Mouse (Mus musculus): ENCODE measurements around the gene Tmprss6.

Tmprss6 gene

DNA sequence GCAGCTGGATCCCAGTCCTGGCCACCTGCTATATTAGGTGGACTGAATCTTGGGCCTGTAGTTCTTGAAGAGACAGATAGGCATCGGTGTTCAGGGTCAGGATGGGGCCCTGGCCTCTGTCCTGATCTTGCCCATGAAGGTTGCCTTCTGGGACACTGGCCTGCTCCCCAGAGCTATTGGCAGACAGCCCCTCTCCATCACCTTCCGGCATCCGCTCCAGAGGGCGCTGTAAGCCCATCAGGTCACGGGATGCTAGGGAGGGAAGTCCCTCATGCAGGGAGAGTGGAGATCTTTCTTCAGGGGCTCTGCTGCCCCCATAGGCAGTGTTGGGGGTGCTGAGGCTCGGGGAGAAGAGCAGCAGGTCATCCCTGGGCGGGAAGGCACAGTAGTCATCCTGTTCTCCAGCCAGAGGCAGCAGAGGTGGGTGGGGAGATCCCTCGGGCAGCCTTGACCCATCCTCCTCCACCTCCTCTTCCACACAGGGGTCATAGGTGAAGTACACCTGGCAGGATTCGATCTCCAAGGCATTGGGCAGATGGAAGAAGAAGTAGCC lies 13.1 kb upstream of the Tmprss6 start:
- DNase-seq: peak; percentile 21

DNA sequence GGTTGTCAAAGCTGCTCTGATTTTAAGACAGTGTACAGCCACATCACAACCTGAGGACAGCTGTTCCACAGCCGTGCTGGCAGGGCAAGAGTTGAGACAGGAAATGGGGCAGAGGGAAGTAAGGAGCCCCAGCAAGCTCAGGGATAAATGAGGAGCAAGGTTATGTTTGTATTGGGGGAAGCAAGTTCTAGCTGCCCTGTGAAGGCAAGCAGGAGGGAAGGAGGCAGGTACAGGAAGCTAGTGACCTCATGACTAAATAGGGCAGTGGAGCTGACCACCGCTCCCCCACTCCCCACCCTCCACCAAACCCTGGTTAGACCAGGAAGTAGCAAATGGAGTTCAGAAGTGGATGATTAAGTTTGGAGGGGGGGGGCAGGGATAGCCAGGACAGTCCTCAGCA lies 12.6 kb upstream of the Tmprss6 start:
- no peak for DNase-seq

DNA sequence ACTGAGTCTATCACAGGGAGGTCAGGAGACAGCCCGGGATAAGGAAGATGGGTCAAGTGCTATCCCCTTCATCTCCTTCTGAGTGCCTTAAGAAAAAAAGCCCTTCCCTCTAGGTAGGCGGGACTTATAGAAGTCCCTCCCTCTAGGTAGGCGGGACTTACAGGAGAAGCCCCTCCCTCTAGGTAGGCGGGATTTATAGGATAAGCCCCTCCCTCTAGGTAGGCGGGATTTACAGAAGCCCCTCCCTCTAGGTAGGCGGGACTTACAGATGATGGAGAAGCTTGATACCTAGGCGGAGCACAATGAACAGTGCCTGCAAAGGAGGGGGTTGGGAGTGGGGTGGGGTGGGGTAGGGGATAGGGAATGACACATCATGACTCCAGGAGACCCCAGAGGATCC lies 11.7 kb upstream of the Tmprss6 start:
- no peak for DNase-seq

DNA sequence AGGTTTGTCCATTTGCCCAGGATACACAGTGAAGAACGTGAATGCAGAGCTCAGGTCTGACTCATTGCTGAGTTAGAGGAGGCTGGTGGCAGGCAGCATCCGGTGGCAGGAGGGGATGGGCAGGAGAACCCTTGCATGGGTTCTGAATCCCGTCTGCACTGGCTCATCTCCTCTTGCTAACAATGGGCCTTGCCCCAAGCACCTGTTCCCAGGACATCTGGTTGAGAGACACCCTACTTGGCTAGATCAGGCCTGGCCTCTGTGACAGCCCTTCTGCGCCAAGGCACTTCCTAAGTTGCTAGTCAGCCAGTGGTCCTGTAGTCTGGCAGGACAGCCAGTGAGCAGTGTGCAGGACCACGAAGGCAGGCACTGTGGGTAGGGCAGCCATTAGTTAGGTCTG lies 11.0 kb upstream of the Tmprss6 start:
- DNase-seq: no peak

DNA sequence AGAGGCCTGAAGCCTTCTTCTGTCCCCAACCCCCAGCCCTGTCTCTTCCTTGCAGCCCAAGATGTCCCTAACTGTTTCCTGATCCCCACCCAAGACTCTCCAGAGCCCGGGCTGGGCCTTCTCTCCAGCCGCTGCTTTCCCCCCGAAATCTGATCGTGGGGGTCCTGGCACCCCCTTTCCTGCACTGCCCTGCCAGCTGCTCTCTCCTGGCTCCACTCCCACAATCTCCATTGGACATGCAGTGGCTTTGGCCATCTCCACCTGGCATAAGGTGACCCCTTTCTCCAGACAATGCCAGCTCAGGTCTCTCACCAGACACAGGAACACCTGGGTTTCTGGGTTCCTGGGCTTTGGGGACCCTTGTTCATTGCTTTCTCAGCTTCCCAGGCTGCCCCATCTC lies 9.6 kb upstream of the Tmprss6 start:
- DNase-seq: no peak

DNA sequence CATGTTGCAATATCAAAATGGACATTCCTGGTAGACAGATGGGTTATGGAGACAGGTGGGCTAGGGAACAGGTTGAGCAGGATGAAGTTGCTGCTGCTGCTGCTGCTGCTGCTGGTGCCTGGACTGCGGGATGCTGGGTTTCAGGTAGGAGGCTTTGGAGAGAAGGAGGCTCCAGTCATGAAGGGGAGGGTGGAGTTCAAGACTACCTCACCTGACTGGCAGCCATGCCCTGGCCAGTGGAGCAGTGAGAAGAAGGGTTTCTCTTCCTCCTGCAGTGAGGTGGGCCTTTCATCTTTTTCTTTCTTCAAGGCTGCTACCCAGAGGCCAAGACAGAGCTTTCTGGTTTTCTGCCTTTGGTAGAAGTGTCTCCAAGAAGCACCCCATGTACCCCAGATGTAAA lies 8.4 kb upstream of the Tmprss6 start:
- DNase-seq: no peak

DNA sequence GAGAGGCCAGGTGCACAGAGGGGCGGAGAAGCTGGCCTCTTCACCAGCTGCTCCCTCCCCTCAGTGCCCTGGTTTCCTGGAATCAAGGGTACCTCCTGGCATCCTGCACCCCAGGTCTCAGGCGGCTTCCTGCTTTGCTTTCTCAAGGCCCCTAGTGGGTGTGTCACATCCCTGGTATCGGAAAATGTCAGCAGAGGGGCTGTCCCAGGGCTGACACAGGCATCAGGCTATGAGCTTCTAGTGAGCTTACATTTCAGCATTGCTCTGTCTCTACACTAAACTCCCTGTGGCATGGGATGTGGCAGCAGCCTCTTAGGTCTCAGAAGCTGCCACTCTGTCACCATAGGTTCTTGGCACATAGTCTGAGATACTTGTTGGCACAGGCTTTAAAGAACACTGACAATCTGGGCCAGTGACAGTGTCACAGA lies 7.2 kb upstream of the Tmprss6 start:
- no peak for DNase-seq

DNA sequence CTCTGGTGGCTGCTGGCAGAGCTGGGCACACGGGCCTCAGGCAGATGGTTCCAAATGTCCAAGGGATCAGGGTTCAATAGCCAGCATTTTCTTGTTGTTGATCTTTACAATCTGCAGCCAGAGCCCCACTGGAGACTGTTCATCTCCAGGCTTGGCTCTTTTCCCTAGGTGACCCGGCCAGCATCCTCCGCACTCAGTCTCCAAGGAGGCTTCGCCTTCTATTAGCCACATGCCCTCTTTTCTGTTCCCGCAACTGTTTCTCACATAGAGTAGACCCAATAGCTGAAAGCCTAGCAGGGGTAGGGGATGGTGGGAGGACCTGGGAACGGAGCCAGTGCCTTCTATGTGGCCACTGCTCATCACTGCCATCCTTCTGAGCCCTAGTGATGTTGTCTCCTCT lies 5.0 kb upstream of the Tmprss6 start:
- no peak for DNase-seq

DNA sequence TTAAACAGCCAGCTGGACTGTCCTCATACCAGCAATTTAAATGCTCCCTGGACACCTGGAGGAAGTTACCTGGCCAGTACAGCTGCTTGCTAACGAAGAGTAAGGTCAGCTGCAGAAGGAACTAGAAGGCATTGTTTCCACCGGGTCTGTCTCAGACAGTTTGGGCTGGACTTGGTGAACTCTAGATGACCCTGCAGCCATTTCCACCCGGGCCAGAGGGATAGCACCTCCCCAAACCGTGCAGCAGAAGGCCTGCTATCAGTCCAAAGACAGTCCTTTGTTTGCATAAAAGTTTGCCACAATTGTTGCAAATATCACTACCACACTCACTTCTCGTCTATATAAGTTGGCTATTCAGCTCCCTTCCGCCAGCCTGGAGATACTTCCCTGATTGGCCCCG lies 3.5 kb upstream of the Tmprss6 start:
- no peak for DNase-seq

DNA sequence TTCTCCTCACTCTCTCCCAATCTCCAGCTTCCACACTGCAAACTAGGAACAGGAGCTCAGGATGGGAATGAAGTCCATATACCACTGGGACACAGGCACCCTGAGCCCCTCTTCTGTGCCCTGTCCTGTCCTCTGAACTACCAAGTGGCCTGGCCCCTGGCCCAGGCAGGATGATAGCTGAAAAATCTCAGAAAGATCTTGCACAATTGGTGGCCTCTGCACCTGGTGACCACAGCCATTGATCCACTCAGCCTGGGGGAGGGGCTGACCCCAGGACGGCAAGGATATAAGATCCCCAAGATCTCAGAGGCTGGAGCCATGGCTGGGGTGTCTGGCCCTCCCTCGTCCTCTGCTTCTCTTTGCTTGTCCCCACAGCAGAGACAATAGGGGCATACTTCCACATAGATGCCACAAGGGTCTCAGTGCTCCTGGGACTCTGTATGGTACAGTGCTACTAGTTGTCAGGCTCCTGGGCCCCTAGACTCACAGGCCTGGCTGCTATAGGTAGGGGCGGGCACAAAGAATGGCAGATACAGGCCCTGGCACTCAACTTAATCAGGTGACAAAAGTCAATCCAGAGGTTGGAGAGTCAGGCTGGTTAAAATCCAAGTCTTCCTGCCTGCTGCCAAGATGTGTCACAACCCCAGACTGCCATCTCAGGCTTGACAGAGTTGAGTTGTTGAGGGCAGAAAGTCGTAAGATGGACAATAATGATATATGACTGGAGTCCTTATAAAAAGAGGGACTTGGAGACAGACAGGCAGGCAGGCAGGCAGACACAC lies 2.3 kb upstream of the Tmprss6 start:
- peak; percentile 54 for DNase-seq

DNA sequence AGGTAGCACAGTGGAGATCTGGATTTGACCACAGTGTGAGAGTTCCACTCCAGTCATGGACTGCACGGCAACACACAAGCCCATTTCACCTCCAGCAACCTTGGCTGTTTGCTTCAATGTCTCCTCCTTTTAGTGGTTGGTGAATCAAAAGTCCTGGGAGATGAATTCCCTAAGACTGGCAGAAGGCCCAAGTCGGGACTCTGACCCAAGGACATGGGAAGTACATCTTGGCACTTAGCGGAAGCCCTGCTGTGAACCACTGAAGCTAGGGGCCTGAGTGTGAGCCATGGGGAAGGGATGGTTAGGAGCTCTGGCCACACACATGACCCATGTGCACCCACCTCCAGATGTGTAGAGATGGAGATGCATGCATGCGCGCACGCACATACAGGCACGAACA lies 864 bp downstream of the Tmprss6 start:
- DNase-seq: no peak

DNA sequence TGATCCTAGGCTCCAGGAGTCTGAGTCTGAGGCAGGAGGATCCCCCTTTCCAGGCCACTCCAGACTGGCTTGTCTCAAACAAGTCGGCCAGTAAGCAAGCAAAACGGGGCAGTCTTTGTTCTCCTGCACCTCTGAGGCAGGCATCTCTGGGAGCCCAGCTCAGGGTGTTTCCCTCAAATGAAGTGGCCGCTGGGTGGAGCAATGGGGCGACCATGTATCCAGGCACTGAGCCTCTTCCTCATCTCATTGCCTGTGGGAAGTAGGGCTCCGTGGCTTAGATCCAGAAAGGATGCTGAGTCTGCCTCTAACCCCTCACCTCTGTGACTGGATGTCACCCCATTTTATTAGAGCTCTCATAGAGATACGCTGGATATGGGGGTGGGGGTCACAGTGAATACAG lies 1.6 kb downstream of the Tmprss6 start:
- DNase-seq: no peak

DNA sequence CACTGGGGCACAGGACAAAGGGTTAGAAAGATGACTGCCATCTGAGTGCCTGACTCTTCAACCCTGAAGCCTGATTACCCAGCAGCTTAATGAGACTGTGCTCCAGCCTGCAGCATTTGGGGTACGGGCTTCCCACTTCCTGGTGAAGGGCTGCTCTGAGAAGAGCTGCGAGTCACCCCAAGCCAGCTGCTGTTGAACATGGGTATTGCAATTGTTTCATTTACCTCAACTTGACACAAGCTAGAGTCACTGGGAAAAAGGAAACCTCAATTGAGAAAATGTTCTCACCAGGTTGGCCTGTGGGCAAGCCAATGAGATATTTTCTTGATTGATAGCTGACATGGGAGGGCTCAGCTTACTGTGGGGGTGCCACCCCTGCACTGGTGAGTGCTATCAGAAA lies 5.5 kb downstream of the Tmprss6 start:
- DNase-seq: no peak

DNA sequence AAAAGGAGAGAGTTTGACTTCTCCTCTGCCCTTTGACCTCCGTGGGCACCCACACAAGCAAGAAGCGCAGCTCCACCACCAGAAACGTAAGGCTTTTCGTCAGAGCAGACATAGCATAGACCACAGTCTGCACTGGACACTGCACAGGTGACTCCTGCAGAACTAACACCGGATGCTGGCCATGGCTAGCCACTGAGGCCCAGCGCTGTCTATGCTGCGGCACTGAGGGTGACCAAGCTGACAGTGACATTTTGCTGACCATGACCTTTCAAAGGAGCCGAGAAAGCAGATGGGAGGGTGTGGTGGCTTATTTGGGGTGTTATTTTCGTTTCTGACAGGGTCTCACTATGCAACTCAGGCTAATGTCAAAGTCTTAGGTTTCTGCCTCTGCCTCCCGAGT lies 11.2 kb downstream of the Tmprss6 start:
- no peak for DNase-seq

DNA sequence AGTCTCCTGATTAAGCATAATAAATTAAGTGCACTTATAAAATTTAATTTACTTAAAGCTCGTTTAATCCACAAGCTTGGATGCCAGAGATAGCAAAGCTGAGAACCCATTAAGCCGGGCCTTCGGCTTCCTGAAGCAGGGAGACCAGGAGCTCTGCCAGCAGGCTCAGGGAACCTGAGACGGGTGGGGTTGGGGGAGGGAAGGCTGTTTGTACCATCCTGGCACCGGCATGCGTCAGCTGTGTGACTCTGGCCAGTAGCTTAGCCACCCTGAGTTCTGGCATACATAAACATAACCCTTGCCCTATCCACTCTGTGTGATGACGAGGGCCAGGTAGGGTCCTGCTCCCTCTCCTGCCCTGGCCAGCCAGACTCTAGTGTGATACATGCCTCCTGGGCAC lies 12.4 kb downstream of the Tmprss6 start:
- no peak for DNase-seq

DNA sequence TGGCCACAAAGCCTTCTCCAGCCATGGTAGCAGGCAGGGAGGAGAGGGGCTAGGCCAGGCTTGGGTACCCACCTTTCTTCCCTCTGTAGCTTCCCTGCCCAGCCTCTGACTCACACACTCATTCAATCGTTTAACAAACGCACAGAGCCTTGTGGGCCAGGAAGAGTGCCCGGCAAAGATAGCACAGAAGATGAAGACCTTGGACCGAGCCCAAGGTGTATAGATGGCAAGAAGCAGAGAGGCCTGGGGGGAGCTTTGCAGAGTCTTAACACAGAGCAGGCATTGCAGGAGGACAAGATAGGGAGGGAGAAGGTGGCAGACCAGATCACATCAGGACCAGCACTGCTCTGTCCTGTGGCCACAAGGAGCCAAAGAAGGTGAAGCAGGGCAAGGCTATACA lies 13.3 kb downstream of the Tmprss6 start:
- no peak for DNase-seq

DNA sequence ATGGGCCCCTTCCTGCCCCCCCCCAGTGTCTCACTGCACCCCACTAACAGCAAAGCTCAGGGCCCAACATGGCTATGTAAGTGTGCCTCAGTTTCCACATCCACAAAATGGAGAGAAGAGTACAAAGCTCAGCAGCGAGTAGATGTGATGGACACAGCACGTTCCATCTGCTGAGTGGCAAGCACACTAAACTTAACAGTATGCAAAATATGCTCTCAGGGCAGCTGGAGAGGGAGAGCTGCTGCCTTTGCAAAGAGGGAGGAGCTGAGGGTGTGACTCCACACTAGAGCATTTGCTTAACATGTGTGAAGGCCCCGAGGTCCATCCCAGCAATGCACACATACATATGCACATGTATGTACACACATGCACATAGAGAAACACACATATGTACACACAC lies 15.5 kb downstream of the Tmprss6 start:
- DNase-seq: no peak

DNA sequence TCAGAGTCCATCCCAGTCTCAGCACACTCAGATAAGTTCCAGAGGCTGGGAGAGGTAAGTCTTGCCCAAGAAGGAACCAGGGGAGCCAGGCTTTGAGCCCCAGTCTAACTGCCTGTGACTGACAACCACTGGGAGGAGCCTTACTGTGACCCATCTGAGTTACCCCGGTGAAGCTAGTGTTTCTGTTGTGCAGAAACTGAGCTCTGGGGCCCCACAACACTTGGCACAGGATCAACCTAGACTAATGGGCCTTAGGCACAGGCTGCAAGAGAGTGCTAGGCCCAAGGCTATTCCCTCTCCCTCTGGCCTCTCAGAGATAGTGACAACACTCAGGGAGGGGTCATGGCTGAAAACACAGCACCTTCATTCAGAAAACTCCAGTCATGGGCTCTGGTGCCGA lies 17.2 kb downstream of the Tmprss6 start:
- no peak for DNase-seq

DNA sequence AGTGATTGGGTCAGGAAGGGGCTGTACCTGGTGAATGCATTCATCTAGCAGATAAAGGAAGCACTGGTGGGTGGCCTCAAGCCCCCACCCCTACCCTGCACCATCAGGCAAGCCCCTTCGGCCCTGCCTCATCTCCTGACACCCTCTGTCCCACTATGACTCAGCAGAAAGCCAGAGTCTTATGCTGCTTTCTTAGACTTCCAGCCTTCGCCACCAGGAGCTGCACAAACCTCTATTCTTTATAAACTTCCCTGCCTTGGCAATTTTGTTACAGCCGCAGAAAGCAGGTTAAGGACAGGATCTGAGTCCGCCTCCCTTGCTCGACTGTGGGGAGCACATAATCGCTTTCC lies 18.0 kb downstream of the Tmprss6 start:
- no peak for DNase-seq

DNA sequence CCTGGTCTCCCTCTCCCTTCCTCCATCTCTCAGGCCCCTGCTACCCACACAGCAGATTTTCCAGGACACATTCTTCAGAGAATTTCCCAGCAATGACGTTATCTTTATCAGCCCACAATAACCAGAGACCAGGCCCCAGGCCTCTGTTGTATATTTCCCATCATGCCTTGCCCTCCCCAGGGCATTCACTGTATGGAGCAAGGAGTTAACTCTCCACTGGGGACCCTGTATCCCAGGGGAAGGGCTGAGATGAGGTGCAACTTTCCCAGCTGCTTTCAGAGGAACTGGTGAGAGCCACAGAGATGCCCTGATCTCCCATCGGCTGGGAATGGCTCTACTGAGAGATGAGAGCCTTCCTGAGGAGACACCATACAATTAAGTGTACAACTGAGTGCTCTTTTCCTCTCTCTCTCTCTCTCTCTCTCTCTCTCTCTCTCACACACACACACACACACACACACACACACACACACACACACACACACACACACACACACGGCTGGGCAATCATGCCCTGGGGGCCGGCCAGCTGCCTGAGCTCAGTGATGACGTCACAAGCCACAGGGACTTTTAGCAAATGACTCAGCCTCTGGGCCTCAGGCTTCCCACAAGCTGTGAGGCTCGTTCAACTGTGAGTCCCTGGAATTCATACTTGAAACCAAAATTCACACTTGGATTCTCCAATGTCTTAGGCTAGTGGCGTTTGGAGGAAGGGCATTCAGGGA lies 18.6 kb downstream of the Tmprss6 start:
- DNase-seq: peak; percentile 72

DNA sequence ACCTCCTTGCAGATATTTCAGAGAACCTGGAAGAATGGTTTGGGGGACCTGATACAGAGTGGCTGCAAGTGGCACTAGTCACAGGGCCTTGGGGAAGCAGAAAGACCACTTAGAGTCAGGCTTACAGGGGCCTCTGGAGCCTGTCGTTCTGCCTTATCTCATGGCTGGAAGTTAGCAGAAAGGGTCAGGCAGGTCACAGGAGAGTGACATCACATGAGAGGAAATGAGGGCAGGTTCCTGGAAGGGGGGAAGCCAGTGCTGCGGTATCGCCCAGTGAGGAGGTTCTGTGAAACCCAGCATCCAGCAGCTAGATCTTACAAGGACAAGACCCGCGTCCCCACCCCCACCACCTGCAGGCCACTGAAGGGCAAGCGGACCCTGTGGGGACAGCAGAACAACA lies 19.3 kb downstream of the Tmprss6 start:
- no peak for DNase-seq

DNA sequence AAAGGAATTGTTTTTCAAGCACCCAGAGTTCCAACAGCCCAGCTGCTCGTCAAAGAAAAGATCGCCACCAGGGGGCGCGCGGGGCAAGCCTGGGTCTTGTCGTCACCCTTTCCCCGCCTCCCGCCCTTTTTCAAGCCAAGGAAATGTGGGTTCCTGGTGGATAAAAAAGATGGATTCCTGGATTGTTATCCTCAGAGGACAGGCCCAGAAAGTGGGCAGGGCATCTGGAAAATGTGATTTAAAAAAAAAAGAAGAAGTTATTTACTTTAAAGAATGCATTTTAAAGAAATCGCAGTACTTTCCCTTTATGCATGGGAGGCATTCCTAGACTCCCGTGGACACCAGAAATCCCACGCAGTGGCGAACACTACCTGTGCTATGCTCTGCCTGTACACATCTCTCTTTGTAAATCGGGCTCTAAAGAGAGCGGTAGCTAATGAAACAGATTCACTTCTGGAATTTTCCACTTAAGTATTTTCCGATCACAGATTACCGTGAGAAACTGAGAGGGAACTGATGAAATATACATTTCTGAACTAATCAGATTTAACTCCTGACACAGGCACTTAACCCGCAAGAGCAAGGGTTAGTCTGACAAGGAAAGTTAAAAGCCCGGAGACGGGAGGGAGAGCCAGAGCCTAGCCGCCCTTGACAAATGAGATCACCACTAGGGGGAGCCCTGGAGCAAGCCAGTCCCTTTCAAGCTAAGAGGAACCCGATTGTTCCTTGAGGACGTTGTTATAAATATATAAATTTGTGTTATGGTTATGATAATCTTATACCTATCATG lies 20.5 kb downstream of the Tmprss6 start:
- DNase-seq: peak; percentile 93

DNA sequence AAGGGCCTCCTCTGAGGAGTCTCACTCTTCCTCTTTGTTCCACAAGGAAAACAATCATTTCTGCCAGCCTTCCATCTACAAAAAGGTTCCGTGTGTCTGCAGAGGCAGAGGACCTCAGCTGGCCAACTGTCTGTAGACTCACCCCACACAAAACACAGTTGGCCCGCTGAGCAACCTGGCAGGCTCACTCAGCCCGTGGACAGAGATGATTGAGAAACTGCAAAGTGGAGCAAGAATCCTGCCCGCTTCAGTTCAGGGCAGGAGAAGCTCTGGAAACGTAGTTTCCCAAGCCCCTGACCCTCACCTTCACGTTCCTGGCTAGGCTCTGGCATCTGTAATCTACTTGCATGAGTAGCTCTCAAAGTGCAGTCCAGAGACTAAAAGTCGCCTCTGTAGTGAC lies 21.3 kb downstream of the Tmprss6 start:
- no peak for DNase-seq

DNA sequence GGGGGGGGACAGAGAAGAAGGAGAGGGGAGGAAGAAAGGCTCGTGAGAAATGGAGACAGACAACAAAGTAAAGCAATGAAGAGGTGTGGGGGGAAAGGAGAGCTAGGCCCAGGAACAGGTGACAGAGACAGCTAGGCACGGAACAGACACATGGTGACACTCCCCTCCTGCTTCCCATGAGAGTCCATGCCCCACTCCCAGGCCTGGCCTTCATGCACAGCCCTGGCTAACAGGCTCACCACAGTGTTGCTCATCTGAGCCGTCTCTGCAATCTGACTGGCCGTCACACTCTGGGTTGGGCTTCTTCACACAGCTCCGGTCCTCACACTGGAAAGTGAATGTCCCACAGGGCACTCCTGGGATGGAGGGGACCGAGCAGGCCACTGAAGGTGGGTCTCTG lies 24.6 kb downstream of the Tmprss6 start:
- no peak for DNase-seq

Measured in liver (tissue).